Mouse (Mus musculus) heart, postnatal 36 days (tissue): ENCODE results near the gene Zfp652. TPM values are rescaled to one million over a fixed set of nuclear protein-coding genes. Genes with fewer than 3 reads are reported as not detected.

Experiments used
- DNase-seq, 2 experiments: peaks; one replicate each; pipeline ENCODE4 v3.0.0; 2021 to 2022
- intact Hi-C: fragments of 180-260 bp; cut with DNase I; formaldehyde crosslinking; loops from one replicate; pipeline ENCODE4 v1.15.1; 2025
- total RNA-seq, 2 experiments: library from RNA; stranded (reverse); gene quantifications; 2 replicates each; pipeline ENCODE4 v1.2.3; 2021

Zfp652 gene
- total RNA-seq, 2 experiments from 2014 or later: 50.7 to 50.8 TPM

GRCm38 (mm10) chr11:95709534-95710040 is 2.9 kb upstream of the Zfp652 start:
- no peak for DNase-seq
- intact Hi-C loops: loop anchor here (1.0 to 5.0 kb wide), 2 partner anchors 21 to 113 kb away; partner anchors contain the start of gene Phospho1

- intact Hi-C loops: loop anchor here (5.0 kb wide), 1 partner anchor 112 kb away; the partner anchor contains the start of gene Phospho1
- DNase-seq: no peak
These were observed 2.0 kb upstream of the Zfp652 start for GRCm38 (mm10) chr11:95710478-95710877.

- peak in 1 of 2 experiments; percentile 35 for DNase-seq
- intact Hi-C loops: loop anchor here (2.0 to 5.0 kb wide), 2 partner anchors 39 to 110 kb away; partner anchors contain the start of gene Phospho1
These were observed 349 bp upstream of the Zfp652 start for GRCm38 (mm10) chr11:95712085-95712562.

- intact Hi-C loops: loop anchor here (2.0 to 5.0 kb wide), 2 partner anchors 37 to 109 kb away; partner anchors contain the start of gene Phospho1
- DNase-seq: peak; percentile 51 to 75
These were observed 845 bp downstream of the Zfp652 start for GRCm38 (mm10) chr11:95713225-95713810.

GRCm38 (mm10) chr11:95713811-95714241 is 1.4 kb downstream of the Zfp652 start:
- intact Hi-C loops: loop anchor here (2.0 to 5.0 kb wide), 2 partner anchors 37 to 108 kb away; partner anchors contain the start of gene Phospho1
- DNase-seq: peak in 1 of 2 experiments; percentile 19

GRCm38 (mm10) chr11:95714411-95714810 is 1.9 kb downstream of the Zfp652 start:
- DNase-seq: peak in 1 of 2 experiments; percentile 12
- intact Hi-C loops: loop anchor here (5.0 kb wide), 1 partner anchor 108 kb away; the partner anchor contains the start of gene Phospho1

GRCm38 (mm10) chr11:95716136-95716535 is 3.7 kb downstream of the Zfp652 start:
- intact Hi-C loops: no loop called here
- no peak for DNase-seq

- DNase-seq: no peak
These were observed 6.9 kb downstream of the Zfp652 start for GRCm38 (mm10) chr11:95719356-95719755.

GRCm38 (mm10) chr11:95723287-95723686 is 10.8 kb downstream of the Zfp652 start, which contains the start of gene B130006D01Rik:
B130006D01Rik (plus strand) TSS chr11:95723587.
- no peak for DNase-seq
- intact Hi-C loops: no loop called here

More at GRCm38 (mm10) chr11:95719356-95719755, 6.9 kb downstream of the Zfp652 start:
- intact Hi-C loops: no loop called here

GRCm38 (mm10) chr11:95724466-95724865 is 12.0 kb downstream of the Zfp652 start:
- no peak for DNase-seq
- intact Hi-C loops: no loop called here

- DNase-seq: no peak
- intact Hi-C loops: no loop called here
These were observed 13.7 kb downstream of the Zfp652 start for GRCm38 (mm10) chr11:95726156-95726555.

- DNase-seq: no peak
- intact Hi-C loops: no loop called here
These were observed 15.5 kb downstream of the Zfp652 start for GRCm38 (mm10) chr11:95727947-95728346.

- intact Hi-C loops: no loop called here
- no peak for DNase-seq
These were observed 16.7 kb downstream of the Zfp652 start for GRCm38 (mm10) chr11:95728916-95729907.

GRCm38 (mm10) chr11:95734485-95734884 is 22.0 kb downstream of the Zfp652 start:
- intact Hi-C loops: no loop called here
- DNase-seq: no peak

GRCm38 (mm10) chr11:95737811-95738210 is 25.3 kb downstream of the Zfp652 start:
- DNase-seq: peak; percentile 28 to 38
- intact Hi-C loops: no loop called here

GRCm38 (mm10) chr11:95744521-95744920 is 32.0 kb downstream of the Zfp652 start:
- intact Hi-C loops: no loop called here
- DNase-seq: no peak

- intact Hi-C loops: no loop called here
These were observed 34.3 kb downstream of the Zfp652 start for GRCm38 (mm10) chr11:95746821-95747220.

GRCm38 (mm10) chr11:95748331-95748730 is 35.9 kb downstream of the Zfp652 start:
- DNase-seq: no peak
- intact Hi-C loops: no loop called here

More at GRCm38 (mm10) chr11:95746821-95747220, 34.3 kb downstream of the Zfp652 start:
- no peak for DNase-seq

- no peak for DNase-seq
- intact Hi-C loops: loop anchor here (2.0 to 5.0 kb wide), 2 partner anchors 37 to 217 kb away; partner anchors contain the start of gene Zfp652
These were observed 37.1 kb downstream of the Zfp652 start for GRCm38 (mm10) chr11:95749619-95750018.

- intact Hi-C loops: loop anchor here (1.0 to 5.0 kb wide), 3 partner anchors 38 to 219 kb away; partner anchors contain the start of gene Zfp652
- peak; percentile 81 to 86 for DNase-seq
These were observed 38.5 kb downstream of the Zfp652 start for GRCm38 (mm10) chr11:95750995-95751394.
